Mouse (Mus musculus) brain, embryonic 18.5 days (tissue): ENCODE data around the gene Gm10666.
"Not testable (repeated sequence)": the region's sequence is repeated elsewhere in the genome, so short reads cannot be mapped to it uniquely, and the experiment has no call there.

Experiments used
- DNase-seq: peaks from one replicate; pipeline ENCODE4 v3.0.0-alpha.2; 2012; ENCODE audit warnings: low read depth, low spot score

Gene Gm10666

DNA sequence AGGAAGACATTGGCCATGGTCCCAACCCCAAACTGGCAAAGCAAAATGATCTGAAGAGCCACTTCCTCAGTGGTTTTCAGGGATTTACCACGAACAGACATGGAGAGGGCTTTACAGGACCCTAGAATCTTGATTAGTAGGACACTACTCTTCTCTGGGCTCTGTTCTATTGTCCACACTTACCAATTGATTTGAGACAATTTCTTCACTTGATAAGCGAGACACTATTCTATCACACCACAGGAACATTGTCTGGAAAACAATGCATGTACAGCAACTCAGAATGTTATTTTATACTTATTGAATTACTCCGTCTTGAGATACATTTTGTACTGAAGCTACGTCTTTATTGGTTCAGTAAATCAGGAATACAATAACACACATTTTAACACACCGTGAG is at the start of gene Gm10666:
Gene Gm10666, minus strand, starts transcription at position 101 of the 400 bp plus-strand sequence.
- not testable (repeated sequence) for DNase-seq

DNA sequence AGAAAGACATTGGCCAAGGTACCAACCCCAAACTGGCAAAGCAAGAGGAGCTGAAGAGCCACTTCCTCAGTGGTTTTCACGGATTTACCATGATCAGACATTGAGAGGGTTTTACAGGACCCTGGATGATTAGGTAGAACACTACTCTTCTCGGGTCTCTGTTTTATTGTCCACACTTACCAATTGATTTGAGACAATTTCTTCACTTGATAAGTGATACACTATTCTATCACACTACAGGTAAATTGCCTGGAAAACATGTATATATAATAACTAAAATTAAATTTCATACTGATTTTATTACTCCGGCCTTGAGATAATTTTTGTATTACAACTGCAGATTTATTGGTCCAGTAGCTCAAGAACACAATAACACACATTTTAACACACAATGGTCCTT is 29.4 kb upstream of the Gm10666 start, which contains the start of gene Vmn1r142:
Gene Vmn1r142, minus strand, starts transcription at position 101 of the 400 bp plus-strand sequence.
- not testable (repeated sequence) for DNase-seq

DNA sequence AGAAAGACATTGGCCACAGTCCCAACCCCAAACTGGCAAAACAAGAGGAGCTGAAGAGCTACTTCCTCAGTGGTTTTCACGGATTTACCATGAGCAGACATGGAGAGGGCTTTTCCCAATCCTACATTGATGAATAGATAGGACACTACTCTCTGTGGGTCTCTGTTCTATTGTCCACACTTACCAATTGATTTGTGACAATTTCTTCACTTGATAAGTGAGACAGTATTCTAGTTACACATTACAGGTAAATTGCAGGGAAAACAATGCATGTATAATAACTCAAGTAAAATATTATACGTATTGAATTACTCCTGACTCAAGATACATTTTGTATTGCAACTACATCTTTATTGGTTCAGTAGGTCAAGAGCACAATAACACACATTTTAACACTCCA is 16.4 kb downstream of the Gm10666 start, which contains the start of gene Gm16451:
Gene Gm16451, minus strand, starts transcription at position 101 of the 400 bp plus-strand sequence.
- DNase-seq: not testable (repeated sequence)
